Mouse (Mus musculus): ENCODE measurements around the gene Plk5. TPM values are rescaled to one million over a fixed set of nuclear protein-coding genes. Genes with fewer than 3 reads are reported as not detected.

Gene Plk5
- polyA plus RNA-seq, 1 experiment from 2014 or later = 11.0 TPM

- Histone ChIP-seq H3K36me3 (ENCODE audit: control insufficient read depth, insufficient read depth, low read length) (peaks cover 11% of the 10 kb centered on the region), H3K4me1 (ENCODE audit: control insufficient read depth, insufficient read depth, low read depth, low read length) (peaks cover 7% of the 10 kb centered on the region), H3K27ac (ENCODE audit: low read depth, low read length) (no peak overlapping the region), H3K9ac (ENCODE audit: low read depth, low read length) (no peak overlapping the region), H3K4me2 (ENCODE audit: low read length) (no peak overlapping the region), H3K27me3 (replicated peaks; ENCODE audit: control insufficient read depth, insufficient read depth, low read length) (no peaks in the 10 kb centered on the region), H3K4me3 (ENCODE audit: low read length) (no peak overlapping the region), H3K9me3 (ENCODE audit: control insufficient read depth, low read length) (no peaks in the 10 kb centered on the region)
- WGBS = under 1% methylated on average over 7 of the region's 7 CpGs
- peak; percentile 41; the same call in 1 of the 2 replicates for ATAC-seq
Measured at GRCm38 (mm10) chr10:80376160-80376559, 19.9 kb downstream of the Plk5 start.

GRCm38 (mm10) chr10:80377716-80378115, 21.5 kb downstream of the Plk5 start:
- Histone ChIP-seq H3K27ac (ENCODE audit: low read depth, low read length) (no peak overlapping the region), H3K4me3 (ENCODE audit: low read length) (no peak overlapping the region), H3K36me3 (ENCODE audit: control insufficient read depth, insufficient read depth, low read length) (peaks cover 26% of the 10 kb centered on the region), H3K9me3 (ENCODE audit: control insufficient read depth, low read length) (no peaks in the 10 kb centered on the region), H3K27me3 (replicated peaks; ENCODE audit: control insufficient read depth, insufficient read depth, low read length) (no peaks in the 10 kb centered on the region), H3K4me2 (ENCODE audit: low read length) (no peak overlapping the region), H3K4me1 (ENCODE audit: control insufficient read depth, insufficient read depth, low read depth, low read length) (peaks cover 2% of the 10 kb centered on the region; the same call in 1 of the 2 replicates), H3K9ac (ENCODE audit: low read depth, low read length) (no peak overlapping the region)
- WGBS = 45% methylated on average over 10 of the region's 10 CpGs
- ATAC-seq = no peak

DNA sequence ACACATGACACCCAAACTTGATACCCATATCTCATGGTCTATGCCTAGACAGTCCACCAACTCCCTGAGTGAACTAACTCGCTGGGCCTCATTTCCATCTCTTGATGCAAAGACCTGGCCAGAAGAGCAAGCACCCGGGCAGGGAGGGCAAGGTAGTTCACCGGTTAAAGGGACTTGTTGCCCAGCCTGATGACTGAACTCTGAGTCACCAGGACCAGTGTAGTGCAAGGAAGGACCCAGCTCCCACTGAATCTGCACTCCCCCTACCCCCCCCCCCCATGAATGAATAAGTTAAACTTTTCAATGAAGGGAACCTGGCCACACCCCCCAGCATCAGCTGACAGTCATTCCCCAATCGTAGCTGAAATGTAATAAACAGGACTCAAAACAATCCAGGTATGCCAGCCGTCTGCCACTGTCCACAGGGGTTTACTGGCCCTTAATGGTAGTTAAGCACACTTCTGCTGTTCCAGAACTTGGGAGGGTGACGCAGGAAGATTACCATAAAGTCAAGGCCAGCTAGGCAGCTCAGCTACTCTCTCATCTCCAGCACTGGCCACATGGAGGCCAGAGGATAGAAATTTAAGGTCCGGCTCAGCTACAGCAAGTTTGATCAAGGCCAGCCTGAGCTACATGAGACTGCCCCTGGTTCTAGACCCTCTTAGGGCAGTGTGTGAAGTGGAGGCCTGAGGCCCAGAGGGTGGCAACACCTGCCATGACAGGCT, 26.5 kb downstream of the Plk5 start:
- no peak overlapping the region for H3K9ac ChIP-seq (ENCODE audit: low read depth, low read length)
- no peaks in the 10 kb centered on the region for H3K9me3 ChIP-seq (ENCODE audit: control insufficient read depth, low read length)
- no peak overlapping the region for H3K27ac ChIP-seq (ENCODE audit: low read depth, low read length)
- H3K4me2 ChIP-seq (ENCODE audit: low read length) = peak overlapping the region; percentile 97
- 74% methylated on average over 7 of the region's 7 CpGs for WGBS
- no peak overlapping the region; the same call in 1 of the 2 replicates for H3K4me3 ChIP-seq (ENCODE audit: low read length)
- H3K36me3 ChIP-seq (ENCODE audit: control insufficient read depth, insufficient read depth, low read length) = peaks cover 29% of the 10 kb centered on the region
- H3K4me1 ChIP-seq (ENCODE audit: control insufficient read depth, insufficient read depth, low read depth, low read length) = peaks cover 29% of the 10 kb centered on the region
- ATAC-seq = no peak
- no peaks in the 10 kb centered on the region for H3K27me3 ChIP-seq (replicated peaks; ENCODE audit: control insufficient read depth, insufficient read depth, low read length)

- Histone ChIP-seq H3K9ac (ENCODE audit: low read depth, low read length) (peak overlapping the region; percentile 99), H3K9me3 (ENCODE audit: control insufficient read depth, low read length) (no peaks in the 10 kb centered on the region), H3K4me2 (ENCODE audit: low read length) (peak overlapping the region; percentile 97), H3K27me3 (replicated peaks; ENCODE audit: control insufficient read depth, insufficient read depth, low read length) (no peaks in the 10 kb centered on the region), H3K36me3 (ENCODE audit: control insufficient read depth, insufficient read depth, low read length) (peaks cover 29% of the 10 kb centered on the region), H3K27ac (ENCODE audit: low read depth, low read length) (no peak overlapping the region), H3K4me3 (ENCODE audit: low read length) (peak overlapping the region; percentile 93), H3K4me1 (ENCODE audit: control insufficient read depth, insufficient read depth, low read depth, low read length) (peaks cover 35% of the 10 kb centered on the region)
- 49% methylated on average over 4 of the region's 4 CpGs for WGBS
- ATAC-seq = no peak
Measured at GRCm38 (mm10) chr10:80383431-80383830, 27.2 kb downstream of the Plk5 start.

DNA sequence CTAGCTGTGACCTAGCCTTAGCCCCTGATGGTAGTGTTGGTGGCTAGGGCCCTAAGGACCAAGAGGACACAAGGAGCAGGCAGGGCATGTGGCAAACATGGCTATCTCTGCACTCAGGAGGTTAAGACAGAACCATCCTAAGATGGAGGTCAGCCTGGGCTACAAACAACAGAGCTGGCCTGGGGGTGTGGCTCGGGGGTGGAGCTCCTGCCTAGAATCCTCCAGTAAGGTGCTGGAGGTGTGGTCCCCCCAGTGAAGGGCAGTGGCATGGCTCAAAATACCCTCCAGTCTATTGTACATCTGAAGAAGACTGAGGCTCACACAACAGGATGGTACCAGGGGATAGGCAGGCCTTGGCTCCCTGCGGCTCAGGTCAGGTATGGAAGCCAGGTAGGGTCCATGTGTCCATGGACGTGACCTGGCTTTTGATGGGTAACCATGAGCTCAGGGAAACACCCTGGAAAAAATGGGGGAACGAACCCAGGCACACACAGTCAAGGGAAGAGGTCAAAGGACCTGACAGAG, 27.9 kb downstream of the Plk5 start:
- Histone ChIP-seq H3K4me1 (ENCODE audit: control insufficient read depth, insufficient read depth, low read depth, low read length) (peaks cover 36% of the 10 kb centered on the region), H3K4me3 (ENCODE audit: low read length) (peak overlapping the region; percentile 93), H3K36me3 (ENCODE audit: control insufficient read depth, insufficient read depth, low read length) (peaks cover 29% of the 10 kb centered on the region), H3K9ac (ENCODE audit: low read depth, low read length) (peak overlapping the region; percentile 99), H3K9me3 (ENCODE audit: control insufficient read depth, low read length) (no peaks in the 10 kb centered on the region), H3K27me3 (replicated peaks; ENCODE audit: control insufficient read depth, insufficient read depth, low read length) (no peaks in the 10 kb centered on the region), H3K4me2 (ENCODE audit: low read length) (peak overlapping the region; percentile 97), H3K27ac (ENCODE audit: low read depth, low read length) (peak overlapping the region; percentile 95; the same call in 1 of the 2 replicates)
- ATAC-seq = no peak
- 78% methylated on average over 4 of the region's 4 CpGs for WGBS

- H3K4me3 ChIP-seq (ENCODE audit: low read length) = peak overlapping the region; percentile 93
- peaks cover 26% of the 10 kb centered on the region for H3K36me3 ChIP-seq (ENCODE audit: control insufficient read depth, insufficient read depth, low read length)
- H3K9me3 ChIP-seq (ENCODE audit: control insufficient read depth, low read length) = no peaks in the 10 kb centered on the region
- H3K4me1 ChIP-seq (ENCODE audit: control insufficient read depth, insufficient read depth, low read depth, low read length) = peaks cover 36% of the 10 kb centered on the region
- no peak for ATAC-seq
- H3K27me3 ChIP-seq (replicated peaks; ENCODE audit: control insufficient read depth, insufficient read depth, low read length) = no peaks in the 10 kb centered on the region
- H3K4me2 ChIP-seq (ENCODE audit: low read length) = peak overlapping the region; percentile 97
- H3K27ac ChIP-seq (ENCODE audit: low read depth, low read length) = peak overlapping the region; percentile 95
- H3K9ac ChIP-seq (ENCODE audit: low read depth, low read length) = peak overlapping the region; percentile 99
- 50% methylated on average over 7 of the region's 7 CpGs for WGBS
Measured at GRCm38 (mm10) chr10:80384709-80385108, 28.4 kb downstream of the Plk5 start.

DNA sequence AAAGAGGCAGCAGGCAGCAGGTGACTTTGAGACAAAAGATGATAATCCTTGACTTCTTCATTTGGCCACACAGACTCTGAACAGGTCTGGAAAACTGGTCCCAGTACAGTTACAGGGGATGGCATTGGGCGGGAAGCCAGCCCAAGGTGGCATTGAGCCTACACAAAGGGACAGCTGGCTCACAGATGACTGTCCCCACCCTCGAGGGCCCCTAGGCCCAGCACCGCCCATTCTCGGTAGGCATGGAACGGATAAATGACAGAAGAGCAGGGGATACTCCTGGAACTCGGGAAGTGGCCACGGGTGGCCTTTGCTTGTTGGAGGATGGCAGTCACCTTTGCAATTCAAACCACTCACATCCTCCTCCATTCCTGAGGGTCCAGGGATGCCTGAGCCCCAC, 29.1 kb downstream of the Plk5 start:
- Histone ChIP-seq H3K4me2 (ENCODE audit: low read length) (peak overlapping the region; percentile 97), H3K9ac (ENCODE audit: low read depth, low read length) (peak overlapping the region; percentile 99), H3K36me3 (ENCODE audit: control insufficient read depth, insufficient read depth, low read length) (peaks cover 23% of the 10 kb centered on the region), H3K27me3 (replicated peaks; ENCODE audit: control insufficient read depth, insufficient read depth, low read length) (no peaks in the 10 kb centered on the region), H3K27ac (ENCODE audit: low read depth, low read length) (peak overlapping the region; percentile 95), H3K9me3 (ENCODE audit: control insufficient read depth, low read length) (no peaks in the 10 kb centered on the region), H3K4me3 (ENCODE audit: low read length) (peak overlapping the region; percentile 93), H3K4me1 (ENCODE audit: control insufficient read depth, insufficient read depth, low read depth, low read length) (peaks cover 36% of the 10 kb centered on the region)
- 2% methylated on average over 7 of the region's 7 CpGs for WGBS
- ATAC-seq = peak; percentile 12; the same call in 1 of the 2 replicates

DNA sequence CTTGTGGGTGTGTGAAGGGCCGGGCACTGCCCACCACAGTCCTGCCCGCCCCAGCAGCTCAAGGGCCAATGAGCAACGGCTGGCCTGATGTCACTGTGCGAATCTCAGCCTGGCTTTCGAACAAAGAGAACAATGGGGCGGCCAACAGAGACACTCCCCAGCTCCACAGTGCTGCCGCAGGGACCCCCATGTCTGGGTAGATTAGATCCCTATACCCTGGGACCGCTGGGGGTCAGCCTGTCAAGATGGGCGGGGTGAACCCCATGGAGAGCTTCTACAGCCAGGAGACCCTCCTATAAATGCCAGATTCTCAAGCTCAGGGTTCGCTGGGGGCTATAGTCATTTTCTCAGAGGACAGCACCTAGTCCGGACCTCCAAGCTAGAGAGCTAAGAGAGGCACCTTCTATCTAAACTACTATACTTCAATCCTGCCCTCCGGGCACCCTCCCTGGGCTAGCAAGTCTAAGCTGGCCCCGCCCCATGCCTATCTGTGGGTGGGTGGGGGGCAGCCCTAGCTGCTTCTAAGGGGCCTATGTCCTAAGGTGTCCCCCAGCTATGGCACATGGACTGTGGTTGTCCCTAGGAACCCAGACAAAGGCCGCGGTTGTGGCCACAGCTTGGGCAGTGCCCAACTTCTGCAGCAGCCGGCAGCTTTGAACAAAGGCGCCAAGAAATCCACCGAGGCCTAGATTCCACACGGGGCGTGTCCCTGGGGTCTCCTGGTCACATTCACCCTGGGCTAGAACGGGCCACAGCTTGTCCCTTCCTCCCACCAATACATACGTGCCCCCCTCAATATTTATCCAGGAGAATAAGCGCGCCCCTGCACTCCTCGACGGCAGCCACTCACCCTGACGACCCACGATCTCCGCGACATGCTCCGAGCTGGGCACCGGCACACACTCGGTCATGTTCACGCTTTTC, 29.8 kb downstream of the Plk5 start:
- Histone ChIP-seq H3K4me2 (ENCODE audit: low read length) (peak overlapping the region; percentile 97), H3K4me1 (ENCODE audit: control insufficient read depth, insufficient read depth, low read depth, low read length) (peaks cover 36% of the 10 kb centered on the region), H3K36me3 (ENCODE audit: control insufficient read depth, insufficient read depth, low read length) (peaks cover 19% of the 10 kb centered on the region), H3K27ac (ENCODE audit: low read depth, low read length) (peak overlapping the region; percentile 95), H3K9me3 (ENCODE audit: control insufficient read depth, low read length) (no peaks in the 10 kb centered on the region), H3K9ac (ENCODE audit: low read depth, low read length) (peak overlapping the region; percentile 99), H3K4me3 (ENCODE audit: low read length) (peak overlapping the region; percentile 93), H3K27me3 (replicated peaks; ENCODE audit: control insufficient read depth, insufficient read depth, low read length) (no peaks in the 10 kb centered on the region)
- ATAC-seq = peak; percentile 71
- 1% methylated on average over 34 of the region's 34 CpGs for WGBS

Measured in hindbrain, embryonic 16.5 days (tissue).